Mouse (Mus musculus): ENCODE measurements around the gene Ddit4. TPM values are rescaled to one million over a fixed set of nuclear protein-coding genes. Genes with fewer than 3 reads are reported as not detected.

The Ddit4 gene
- polyA plus RNA-seq, 1 experiment from 2014 or later, result 51.6 TPM

DNA sequence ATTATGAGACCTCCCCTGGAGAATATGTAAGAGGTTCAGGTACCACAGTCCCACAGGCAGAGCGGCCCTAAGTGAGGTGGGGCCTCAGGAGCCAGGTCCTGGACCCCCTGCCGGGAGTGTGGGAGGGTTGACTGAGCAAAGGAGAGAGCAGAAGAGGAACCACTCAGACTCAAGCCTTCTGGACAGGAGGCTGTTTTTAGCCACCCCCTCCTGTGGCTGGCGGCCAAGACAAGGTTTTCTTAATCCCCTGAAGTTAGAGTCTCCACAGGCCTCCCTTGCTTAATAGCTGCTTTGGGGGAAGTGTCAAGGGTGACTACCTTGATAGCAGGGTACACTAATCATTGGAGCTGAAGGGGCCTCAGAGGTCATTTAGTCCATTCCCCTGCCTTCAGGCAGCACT lies 27.3 kb downstream of the Ddit4 start:
- Histone ChIP-seq H3K36me3 (no peaks in the 10 kb centered on the region), H3K4me1 (peaks cover 22% of the 10 kb centered on the region), H3K27ac (replicated peaks) (no peak overlapping the region), H3K4me2 (replicated peaks) (no peak overlapping the region), H3K9me3 (no peaks in the 10 kb centered on the region), H3K27me3 (peaks cover 9% of the 10 kb centered on the region; the same call in 1 of the 2 replicates), H3K4me3 (no peak overlapping the region), H3K9ac (replicated peaks) (no peak overlapping the region)
- no peak for ATAC-seq (ENCODE audit: low FRiP score, low read depth)
- 19% methylated on average over 3 of the region's 3 CpGs for WGBS

DNA sequence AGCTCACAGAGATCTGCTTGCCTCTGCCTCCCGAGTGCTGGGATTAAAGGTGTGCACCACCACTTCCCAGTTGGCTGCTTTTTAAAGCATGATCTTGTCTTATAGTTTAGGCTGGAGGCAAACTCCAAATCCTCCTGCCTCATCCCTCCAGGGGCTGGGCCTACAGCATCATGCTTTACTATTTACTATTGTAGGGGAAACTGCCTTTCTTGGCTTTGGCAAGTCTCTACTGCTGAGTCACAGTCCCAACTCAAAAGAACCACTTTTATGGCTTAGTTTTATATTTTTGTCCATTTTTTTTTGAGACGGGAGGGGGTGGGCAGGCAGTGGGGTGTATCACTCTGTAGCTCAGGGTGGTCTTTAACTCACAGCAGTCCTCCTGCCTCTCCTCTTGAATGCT lies 28.1 kb downstream of the Ddit4 start:
- no peak overlapping the region for H3K4me3 ChIP-seq
- H3K4me1 ChIP-seq, result peaks cover 22% of the 10 kb centered on the region
- H3K9ac ChIP-seq (replicated peaks), result no peak overlapping the region
- no peaks in the 10 kb centered on the region for H3K9me3 ChIP-seq
- no peak overlapping the region for H3K27ac ChIP-seq (replicated peaks)
- ATAC-seq (ENCODE audit: low FRiP score, low read depth), result no peak
- peaks cover 10% of the 10 kb centered on the region; the same call in 1 of the 2 replicates for H3K27me3 ChIP-seq
- H3K4me2 ChIP-seq (replicated peaks), result no peak overlapping the region
- 81% methylated on average over 2 of the region's 2 CpGs for WGBS
- H3K36me3 ChIP-seq, result no peaks in the 10 kb centered on the region

DNA sequence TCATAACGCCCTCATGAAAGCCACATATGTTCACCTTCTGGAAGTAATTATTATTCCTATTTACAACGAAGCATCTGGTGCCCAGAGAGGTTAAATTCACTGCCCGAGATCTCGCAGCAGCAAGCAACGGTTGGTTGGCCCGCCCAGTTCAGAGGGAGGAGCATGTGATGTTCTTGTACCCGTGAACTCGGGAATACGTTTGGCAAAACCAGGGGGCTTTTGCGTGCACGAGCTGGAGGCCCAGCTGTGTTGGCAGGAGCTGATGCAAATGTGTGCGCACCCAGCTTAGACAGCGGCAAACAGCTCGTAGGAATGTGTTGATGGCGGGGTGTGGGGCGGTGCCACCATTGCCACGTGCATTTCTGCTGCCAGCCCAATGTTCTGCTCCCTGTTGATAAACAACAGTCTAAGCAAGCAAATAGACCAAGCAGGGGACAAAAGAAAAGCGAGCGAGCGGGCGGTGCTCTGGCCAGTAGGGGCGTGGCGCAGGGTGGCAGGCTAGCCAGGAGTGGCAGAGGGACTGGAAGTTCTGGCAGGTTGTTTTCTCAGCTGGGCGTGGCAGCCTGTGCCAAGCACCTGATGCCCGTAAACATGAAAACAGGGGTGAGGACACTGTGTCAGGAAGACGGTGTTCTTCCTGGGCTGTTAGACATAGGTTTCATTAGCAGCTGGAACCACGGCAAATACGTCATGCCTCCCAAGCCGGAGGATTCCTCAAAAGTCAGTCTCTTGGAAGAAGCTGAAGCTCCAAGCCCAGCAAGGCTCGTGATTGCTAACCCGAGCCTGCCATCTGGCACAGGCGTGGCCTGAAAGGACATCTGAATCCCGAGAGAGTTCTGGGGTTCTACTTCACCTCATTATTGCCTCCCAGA lies 30.6 kb downstream of the Ddit4 start:
- Histone ChIP-seq H3K4me3 (peak overlapping the region; percentile 34), H3K9ac (replicated peaks) (peak overlapping the region; percentile 49), H3K27ac (replicated peaks) (peak overlapping the region; percentile 77), H3K9me3 (no peaks in the 10 kb centered on the region), H3K36me3 (no peaks in the 10 kb centered on the region), H3K4me2 (replicated peaks) (peak overlapping the region; percentile 72), H3K27me3 (peaks cover 12% of the 10 kb centered on the region; the same call in 1 of the 2 replicates), H3K4me1 (peaks cover 32% of the 10 kb centered on the region)
- 4% methylated on average over 33 of the region's 33 CpGs for WGBS
- ATAC-seq (ENCODE audit: low FRiP score, low read depth), result peak; percentile 78

DNA sequence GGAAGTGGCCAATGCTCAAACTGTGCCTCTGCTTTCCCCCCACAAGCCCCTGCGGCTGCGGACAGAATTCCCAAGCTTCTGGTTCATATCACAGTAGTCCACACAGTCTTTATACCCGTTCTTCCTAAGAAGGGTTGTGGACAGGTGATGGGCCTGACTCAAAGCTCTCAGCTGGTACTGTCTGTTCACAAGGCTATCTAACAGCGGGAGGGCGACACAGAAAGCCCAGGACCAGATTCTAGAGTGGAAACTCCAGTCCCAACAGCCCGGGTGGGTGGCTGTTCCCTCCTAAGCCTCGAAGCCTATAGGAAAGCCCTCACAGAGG lies 31.2 kb downstream of the Ddit4 start:
- Histone ChIP-seq H3K36me3 (no peaks in the 10 kb centered on the region), H3K4me2 (replicated peaks) (peak overlapping the region; percentile 72), H3K27me3 (peaks cover 12% of the 10 kb centered on the region; the same call in 1 of the 2 replicates), H3K9ac (replicated peaks) (0 out of 2 replicates have a peak overlapping the region, but pooled peaks have one; percentile 49), H3K4me3 (peak overlapping the region; percentile 34), H3K9me3 (no peaks in the 10 kb centered on the region), H3K27ac (replicated peaks) (peak overlapping the region; percentile 77), H3K4me1 (peaks cover 34% of the 10 kb centered on the region)
- WGBS, result 25% methylated on average over 7 of the region's 7 CpGs
- ATAC-seq (ENCODE audit: low FRiP score, low read depth), result peak; percentile 42; the same call in 1 of the 2 replicates

DNA sequence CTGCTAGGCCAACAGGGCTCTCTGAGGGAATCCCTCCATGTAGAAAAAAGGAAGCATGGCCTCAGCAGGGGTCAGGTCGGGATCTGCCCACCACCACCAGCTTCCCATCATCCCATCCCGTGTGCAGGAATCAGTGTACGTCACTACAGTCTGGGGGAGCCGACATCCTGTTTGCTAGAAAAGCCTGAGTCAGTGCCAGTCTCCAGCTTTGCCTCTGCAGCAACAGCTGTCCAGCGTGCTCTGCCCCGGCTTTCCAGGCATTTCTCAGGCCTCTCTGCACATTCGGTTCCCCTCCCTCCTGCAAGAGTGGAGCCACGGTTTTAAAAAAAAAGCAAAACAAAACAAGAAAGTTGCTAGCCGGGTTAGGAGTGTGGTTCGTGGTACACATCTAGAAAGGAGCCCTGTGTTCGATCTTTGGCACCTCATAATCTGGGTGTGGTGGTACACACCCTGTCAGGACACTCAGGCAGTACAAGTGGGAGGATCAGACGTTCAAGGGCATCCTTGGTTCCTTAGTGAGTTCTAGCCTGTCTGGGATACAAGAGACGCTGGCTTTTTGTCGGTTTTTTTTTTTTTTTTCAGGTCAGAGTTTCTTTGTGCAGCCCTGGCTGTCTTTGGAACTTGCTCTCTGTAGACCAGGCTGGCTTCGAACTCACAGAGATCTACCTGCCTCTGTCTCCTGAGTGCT lies 32.0 kb downstream of the Ddit4 start:
- Histone ChIP-seq H3K27ac (replicated peaks) (peak overlapping the region; percentile 77), H3K9me3 (no peaks in the 10 kb centered on the region), H3K9ac (replicated peaks) (no peak overlapping the region), H3K4me1 (peaks cover 34% of the 10 kb centered on the region), H3K4me3 (no peak overlapping the region), H3K27me3 (peaks cover 12% of the 10 kb centered on the region; the same call in 1 of the 2 replicates), H3K4me2 (replicated peaks) (no peak overlapping the region), H3K36me3 (no peaks in the 10 kb centered on the region)
- WGBS, result 48% methylated on average over 15 of the region's 15 CpGs
- ATAC-seq (ENCODE audit: low FRiP score, low read depth), result no peak

DNA sequence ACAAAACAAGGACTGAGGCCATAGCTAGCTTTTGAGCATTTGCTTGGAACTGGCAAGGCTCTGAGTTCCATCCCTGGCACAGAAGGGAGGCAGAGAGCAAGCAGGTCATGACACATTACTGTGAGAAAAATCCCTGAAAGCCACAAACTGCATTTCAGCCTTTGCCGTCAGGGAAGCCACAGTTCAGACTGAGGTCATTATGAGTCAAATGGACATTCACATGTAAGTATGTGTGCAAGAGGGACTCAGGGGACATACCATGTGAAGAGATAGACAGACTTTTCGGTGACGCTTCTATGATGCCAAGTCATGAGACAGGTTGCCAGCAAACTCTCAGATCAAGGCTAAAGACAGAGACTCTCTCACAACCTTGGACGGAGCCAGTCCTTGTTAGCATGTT lies 33.5 kb downstream of the Ddit4 start:
- Histone ChIP-seq H3K4me3 (no peak overlapping the region), H3K27ac (replicated peaks) (no peak overlapping the region), H3K9me3 (no peaks in the 10 kb centered on the region), H3K4me2 (replicated peaks) (no peak overlapping the region), H3K9ac (replicated peaks) (no peak overlapping the region), H3K36me3 (no peaks in the 10 kb centered on the region), H3K4me1 (peaks cover 29% of the 10 kb centered on the region), H3K27me3 (peaks cover 12% of the 10 kb centered on the region; the same call in 1 of the 2 replicates)
- ATAC-seq (ENCODE audit: low FRiP score, low read depth), result no peak
- 92% methylated on average over 4 of the region's 4 CpGs for WGBS

DNA sequence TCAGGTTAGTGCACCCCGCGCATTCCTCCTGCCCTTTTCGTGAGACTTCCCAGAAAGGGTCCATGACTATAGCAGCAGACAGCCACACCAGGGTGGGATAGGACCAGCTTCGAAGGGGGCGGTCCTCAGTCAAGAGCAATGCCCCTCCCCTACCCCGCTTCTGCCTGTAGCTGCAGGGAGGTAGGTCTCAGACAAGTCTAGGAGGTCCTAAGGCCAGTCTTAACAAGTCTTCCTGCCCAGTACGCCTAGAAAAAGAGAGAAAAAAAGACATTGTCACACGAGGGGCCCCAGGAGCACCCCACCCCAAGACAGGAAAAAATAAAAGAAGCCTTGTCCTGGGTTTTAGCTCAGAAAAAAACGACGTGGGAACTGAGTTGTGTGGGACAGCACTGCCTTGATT lies 35.0 kb downstream of the Ddit4 start:
- Histone ChIP-seq H3K4me2 (replicated peaks) (peak overlapping the region; percentile 47), H3K27ac (replicated peaks) (peak overlapping the region; percentile 35; the same call in 1 of the 2 replicates), H3K4me1 (peaks cover 32% of the 10 kb centered on the region), H3K4me3 (peak overlapping the region; percentile 22; the same call in 1 of the 2 replicates), H3K9me3 (no peaks in the 10 kb centered on the region), H3K9ac (replicated peaks) (0 out of 2 replicates have a peak overlapping the region, but pooled peaks have one; percentile 34), H3K36me3 (no peaks in the 10 kb centered on the region), H3K27me3 (0 out of 2 replicates have a peak, but pooled peaks cover 8% of the 10 kb centered on the region)
- WGBS, result 2% methylated on average over 10 of the region's 10 CpGs
- ATAC-seq (ENCODE audit: low FRiP score, low read depth), result peak; percentile 55

DNA sequence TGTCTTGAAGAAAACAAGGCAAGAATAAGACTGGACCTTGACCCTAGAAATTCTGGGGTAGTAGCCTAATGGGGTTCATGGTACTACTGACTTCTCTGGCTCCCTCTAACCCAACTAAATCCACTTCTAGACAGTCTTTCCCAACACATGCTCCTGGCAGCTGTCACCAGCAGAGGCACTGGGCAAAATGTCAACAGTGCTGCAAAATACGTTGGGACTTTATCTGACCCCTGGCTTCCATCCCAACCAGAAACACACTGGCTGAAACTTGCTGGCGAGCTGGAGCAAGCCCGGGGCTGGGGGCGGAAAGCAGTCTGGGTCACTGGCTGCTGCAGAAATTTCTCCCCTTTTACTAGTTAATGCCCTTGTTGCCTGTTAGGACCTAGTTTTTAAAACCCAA lies 35.5 kb downstream of the Ddit4 start:
- Histone ChIP-seq H3K9ac (replicated peaks) (0 out of 2 replicates have a peak overlapping the region, but pooled peaks have one; percentile 34), H3K9me3 (no peaks in the 10 kb centered on the region), H3K27ac (replicated peaks) (peak overlapping the region; percentile 35), H3K27me3 (0 out of 2 replicates have a peak, but pooled peaks cover 8% of the 10 kb centered on the region), H3K4me2 (replicated peaks) (peak overlapping the region; percentile 47), H3K4me1 (peaks cover 32% of the 10 kb centered on the region), H3K36me3 (no peaks in the 10 kb centered on the region), H3K4me3 (peak overlapping the region; percentile 22; the same call in 1 of the 2 replicates)
- ATAC-seq (ENCODE audit: low FRiP score, low read depth), result no peak
- 14% methylated on average over 4 of the region's 4 CpGs for WGBS

DNA sequence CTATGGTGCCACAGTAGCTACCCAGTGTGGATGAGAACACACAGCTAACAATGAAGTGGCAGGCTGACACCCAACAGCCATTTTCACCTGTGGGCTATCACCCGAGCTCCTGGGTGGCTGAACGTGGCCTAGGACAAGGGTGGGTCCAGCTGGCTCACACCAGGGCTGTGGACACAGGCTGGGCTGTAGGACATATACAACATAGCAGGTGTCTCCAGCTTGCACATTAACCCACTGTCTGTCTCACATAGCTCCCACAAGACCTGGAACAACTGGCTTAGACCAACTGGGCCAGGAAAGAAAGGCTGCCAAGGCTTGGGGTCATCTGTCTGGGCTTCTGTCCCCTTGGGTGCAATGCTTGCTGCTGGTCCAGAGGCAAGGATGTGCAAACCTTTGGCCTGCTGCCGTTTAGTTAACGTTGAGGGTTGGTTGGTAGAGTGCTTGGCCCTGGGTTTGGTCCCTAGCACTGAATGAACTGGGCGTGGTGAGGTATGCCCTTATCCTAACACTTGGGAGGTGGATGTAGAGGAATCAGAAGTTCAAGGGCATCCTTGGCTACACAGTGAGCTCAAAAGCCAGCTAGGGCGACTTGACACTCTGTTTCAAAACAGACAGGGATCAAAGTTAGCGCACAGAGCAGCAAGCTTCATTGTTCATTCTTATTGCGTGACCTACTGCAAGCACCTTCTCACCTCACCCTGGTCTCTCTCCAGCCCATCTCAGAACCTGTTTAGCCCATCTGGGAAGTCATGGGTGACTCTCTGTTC lies 36.3 kb downstream of the Ddit4 start:
- no peak for ATAC-seq (ENCODE audit: low FRiP score, low read depth)
- H3K4me2 ChIP-seq (replicated peaks), result no peak overlapping the region
- 86% methylated on average over 8 of the region's 8 CpGs for WGBS
- no peak overlapping the region for H3K9ac ChIP-seq (replicated peaks)
- H3K27ac ChIP-seq (replicated peaks), result no peak overlapping the region
- no peaks in the 10 kb centered on the region for H3K9me3 ChIP-seq
- peaks cover 8% of the 10 kb centered on the region; the same call in 1 of the 2 replicates for H3K27me3 ChIP-seq
- H3K4me3 ChIP-seq, result no peak overlapping the region
- H3K36me3 ChIP-seq, result no peaks in the 10 kb centered on the region
- peaks cover 30% of the 10 kb centered on the region for H3K4me1 ChIP-seq

DNA sequence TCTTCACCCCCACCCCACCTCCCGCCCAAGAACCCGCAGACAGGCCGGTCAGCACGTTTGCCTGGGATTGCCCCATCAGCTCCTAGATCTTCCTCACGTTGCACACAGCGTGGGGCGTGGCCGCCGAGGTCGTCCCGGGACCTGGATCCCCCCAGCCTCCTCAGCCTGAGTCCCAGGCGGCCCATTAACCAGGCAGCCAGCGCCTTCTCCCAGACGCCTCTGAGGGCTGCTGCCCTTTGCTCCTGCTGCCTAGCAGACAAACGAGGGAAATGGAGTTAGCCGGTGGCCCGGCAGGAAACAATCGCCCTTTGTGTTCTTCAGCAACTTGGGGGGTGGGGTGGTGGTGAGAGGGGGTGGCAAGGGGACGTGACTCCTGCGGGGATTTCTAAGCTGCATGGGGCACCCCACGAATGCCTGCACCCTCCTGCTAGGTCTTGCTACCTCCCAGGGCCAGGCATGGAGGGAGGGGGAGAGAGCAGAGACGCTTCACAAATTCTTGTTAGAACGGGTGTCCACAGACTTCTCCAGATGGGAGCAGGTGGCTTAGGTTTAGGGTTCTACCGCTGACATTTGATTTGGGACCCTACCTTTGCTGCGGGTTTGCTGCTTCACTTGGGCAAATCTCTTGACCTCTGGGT lies 40.0 kb downstream of the Ddit4 start:
- peaks cover 14% of the 10 kb centered on the region for H3K27me3 ChIP-seq
- peak overlapping the region; percentile 46; the same call in 1 of the 2 replicates for H3K9ac ChIP-seq (replicated peaks)
- H3K4me2 ChIP-seq (replicated peaks), result peak overlapping the region; percentile 40
- peaks cover 48% of the 10 kb centered on the region for H3K4me1 ChIP-seq
- peak; percentile 54 for ATAC-seq (ENCODE audit: low FRiP score, low read depth)
- H3K4me3 ChIP-seq, result no peak overlapping the region
- no peaks in the 10 kb centered on the region for H3K36me3 ChIP-seq
- 3% methylated on average over 25 of the region's 25 CpGs for WGBS
- no peaks in the 10 kb centered on the region for H3K9me3 ChIP-seq
- peak overlapping the region; percentile 31; the same call in 1 of the 2 replicates for H3K27ac ChIP-seq (replicated peaks)

DNA sequence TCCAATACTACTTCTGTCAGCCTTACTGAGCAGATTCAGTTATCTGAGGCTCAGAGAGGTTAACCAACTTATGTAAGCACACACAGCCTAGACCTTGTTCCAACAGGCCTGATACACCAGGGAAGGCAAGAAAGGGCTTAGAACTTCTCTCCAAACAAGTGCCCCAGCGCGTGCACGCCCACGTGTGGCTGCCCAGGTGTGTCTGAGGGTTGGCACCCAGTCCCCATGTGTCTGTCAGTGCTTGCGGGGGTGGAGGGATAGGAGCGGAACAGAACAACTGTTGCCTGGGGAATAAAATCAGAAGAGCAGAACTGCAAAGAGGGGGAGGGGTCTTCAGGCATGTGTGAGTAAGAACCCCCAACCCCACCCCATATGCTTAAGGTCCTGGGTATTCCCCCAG lies 40.5 kb downstream of the Ddit4 start:
- 28% methylated on average over 6 of the region's 6 CpGs for WGBS
- Histone ChIP-seq H3K9me3 (no peaks in the 10 kb centered on the region), H3K9ac (replicated peaks) (no peak overlapping the region), H3K27me3 (peaks cover 14% of the 10 kb centered on the region), H3K4me3 (no peak overlapping the region), H3K4me1 (peaks cover 42% of the 10 kb centered on the region), H3K36me3 (no peaks in the 10 kb centered on the region), H3K27ac (replicated peaks) (0 out of 2 replicates have a peak overlapping the region, but pooled peaks have one; percentile 31), H3K4me2 (replicated peaks) (peak overlapping the region; percentile 40)
- ATAC-seq (ENCODE audit: low FRiP score, low read depth), result no peak; the same call in 1 of the 2 replicates

All from midbrain, embryonic 12.5 days (tissue).